Mouse (Mus musculus): ENCODE measurements around the gene Tesk2.

Tesk2 gene

DNA sequence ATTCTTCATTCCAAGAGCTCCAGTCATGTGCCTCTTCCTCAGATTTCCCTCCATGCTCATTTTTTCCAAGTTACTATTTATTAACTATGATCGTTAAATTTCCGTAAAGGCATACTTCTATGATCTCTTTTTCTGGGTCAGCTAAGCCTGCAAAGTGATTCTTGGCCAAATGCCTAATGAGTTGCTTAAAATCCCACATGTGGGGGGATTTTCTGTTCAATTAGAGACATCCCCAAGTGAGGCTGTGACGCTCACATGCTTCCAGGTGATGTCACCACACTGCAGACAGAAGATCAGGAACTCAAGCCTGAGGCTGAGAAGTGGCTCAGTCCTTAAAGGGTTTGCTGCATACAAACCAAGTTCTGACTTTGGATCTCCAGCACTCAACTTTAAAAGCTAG is 129.2 kb downstream of the Tesk2 start:
- DNase-seq (ENCODE audit: low read depth, low spot score), result no peak

DNA sequence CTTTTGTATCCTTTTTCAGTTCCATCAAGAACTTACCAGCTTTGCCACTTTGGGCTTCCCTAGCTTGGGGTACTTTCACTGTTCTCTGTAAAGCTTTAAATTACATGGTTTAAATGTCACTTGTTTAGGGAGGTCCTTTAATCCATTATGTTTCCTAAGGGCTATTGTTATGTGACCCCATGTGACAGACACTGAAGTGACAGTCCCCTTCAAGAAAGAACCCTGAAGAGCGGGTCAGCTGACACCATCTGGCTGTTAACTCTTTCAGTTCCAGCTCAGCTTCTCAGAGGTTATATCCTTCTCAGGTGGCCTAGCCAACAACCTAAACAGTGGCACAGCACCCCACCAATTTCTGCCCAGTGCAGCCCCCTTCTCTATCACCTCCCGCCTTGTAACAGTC is 133.5 kb downstream of the Tesk2 start:
- DNase-seq (ENCODE audit: low read depth, low spot score), result no peak

All from ZHBTc4 (cell line).